Mouse (Mus musculus) heart, embryonic 12.5 days (tissue): ENCODE data around the gene Tln2. TPM values are rescaled to one million over a fixed set of nuclear protein-coding genes. Genes with fewer than 3 reads are reported as not detected.

Experiments
- ATAC-seq: fragments of 200-750 bp; cut with Nextera tagmentation; 2 replicates; pipeline ENCODE4 v1.8.0; 2017; ENCODE audit warnings: moderate TSS enrichment, moderate library complexity; ENCODE audit not compliant: insufficient number of reproducible peaks, low FRiP score
- H3K27ac ChIP-seq: fragments of 300-500 bp; sonication (generic); 2 replicates; pipeline ENCODE4 v1.5.1; 2016; ENCODE audit warnings: mild to moderate bottlenecking, moderate library complexity; ENCODE audit not compliant: poor library complexity, severe bottlenecking
- H3K27me3 ChIP-seq: fragments of 300-500 bp; sonication (generic); replicated peaks from 2 replicates; pipeline ENCODE4 v1.6.1; 2016; ENCODE audit warnings: mild to moderate bottlenecking, moderate library complexity
- H3K36me3 ChIP-seq: fragments of 300-500 bp; sonication (generic); 2 replicates; pipeline ENCODE4 v1.6.1; 2016; ENCODE audit warnings: mild to moderate bottlenecking, moderate library complexity
- H3K4me1 ChIP-seq: fragments of 300-500 bp; sonication (generic); replicated peaks from 2 replicates; pipeline ENCODE4 v1.6.1; 2016; ENCODE audit warnings: mild to moderate bottlenecking
- H3K4me2 ChIP-seq: fragments of 300-500 bp; sonication (generic); 2 replicates; pipeline ENCODE4 v1.6.1; 2016; ENCODE audit warnings: mild to moderate bottlenecking, moderate library complexity
- H3K4me3 ChIP-seq: fragments of 300-500 bp; sonication (generic); 2 replicates; pipeline ENCODE4 v1.5.1; 2016; ENCODE audit warnings: mild to moderate bottlenecking
- H3K9ac ChIP-seq: fragments of 300-500 bp; sonication (generic); 2 replicates; pipeline ENCODE4 v1.6.1; 2016; ENCODE audit warnings: mild to moderate bottlenecking, moderate library complexity
- H3K9me3 ChIP-seq: fragments of 300-500 bp; sonication (generic); replicated peaks from 2 replicates; pipeline ENCODE4 v1.6.1; 2016; ENCODE audit warnings: mild to moderate bottlenecking, moderate library complexity
- WGBS: fragments of 180-500 bp; shearing (Covaris S2); methylation state at CpG from one replicate; pipeline ENCODE4 v1.1.7; 2016; 5-methylcytosine and 5-hydroxymethylcytosine counted together
- polyA plus RNA-seq: library from polyadenylated mRNA; unstranded; fragments of >200 nt; fragmentation: Nextera tagmentation; extraction: Ambion mirVana; gene quantifications from 2 replicates; pipeline ENCODE4 v1.2.1, GENCODE M21; 2016

Tln2 gene
- polyA plus RNA-seq, 1 experiment from 2014 or later, result 57.3 TPM

DNA sequence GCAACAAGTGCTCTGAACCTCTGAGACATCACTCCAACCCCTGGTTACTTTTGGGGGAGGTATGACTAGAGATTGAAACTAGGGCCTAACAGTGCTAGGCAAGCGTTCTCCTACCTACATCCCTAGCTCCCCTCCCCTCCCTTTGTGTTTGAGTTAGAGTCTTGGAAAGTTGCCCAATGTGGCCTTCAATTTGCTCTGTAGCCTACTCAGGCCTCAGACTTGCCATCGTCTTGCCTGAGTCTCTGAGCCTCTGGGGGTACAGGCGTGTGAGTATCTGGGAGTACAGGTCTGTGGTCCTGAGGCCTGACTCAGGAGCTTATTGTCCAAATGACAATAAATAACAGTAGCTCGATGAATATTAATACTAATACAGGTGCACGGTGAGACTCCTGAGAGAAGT lies 317.8 kb downstream of the Tln2 start:
- Histone ChIP-seq H3K4me2 (no peak overlapping the region), H3K27ac (no peak overlapping the region), H3K36me3 (peaks cover 55% of the 10 kb centered on the region), H3K4me3 (no peak overlapping the region), H3K9ac (no peak overlapping the region), H3K4me1 (0 out of 2 replicates have a peak, but pooled peaks cover 1% of the 10 kb centered on the region), H3K9me3 (0 out of 2 replicates have a peak, but pooled peaks cover 2% of the 10 kb centered on the region), H3K27me3 (no peaks in the 10 kb centered on the region)
- WGBS, result 85% methylated on average over 5 of the region's 5 CpGs
- ATAC-seq, result no peak

DNA sequence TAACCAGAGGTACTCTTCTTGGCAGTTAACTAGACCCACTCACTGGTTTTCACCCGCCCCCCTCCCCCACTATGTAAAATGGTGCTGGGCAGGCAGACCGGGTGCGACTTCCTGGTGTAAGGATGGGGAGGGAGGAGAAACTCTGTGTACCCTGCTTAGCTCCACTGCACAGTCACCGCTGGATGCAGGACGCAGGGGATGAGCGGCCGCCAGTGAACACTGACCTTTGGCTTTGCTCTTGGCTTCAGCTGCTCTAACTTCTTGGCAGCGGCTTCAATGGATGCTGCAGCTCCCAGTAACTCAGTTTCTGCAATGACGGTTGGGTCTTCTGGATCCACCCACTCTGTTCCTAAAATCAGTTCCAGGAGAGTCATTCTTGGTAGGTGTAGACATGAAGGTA lies 319.0 kb downstream of the Tln2 start:
- Histone ChIP-seq H3K36me3 (peaks cover 51% of the 10 kb centered on the region), H3K27ac (no peak overlapping the region), H3K4me2 (no peak overlapping the region), H3K4me3 (no peak overlapping the region), H3K4me1 (peaks cover 7% of the 10 kb centered on the region; the same call in 1 of the 2 replicates), H3K9ac (no peak overlapping the region), H3K9me3 (0 out of 2 replicates have a peak, but pooled peaks cover 2% of the 10 kb centered on the region), H3K27me3 (no peaks in the 10 kb centered on the region)
- 88% methylated on average over 9 of the region's 9 CpGs for WGBS
- ATAC-seq, result no peak

DNA sequence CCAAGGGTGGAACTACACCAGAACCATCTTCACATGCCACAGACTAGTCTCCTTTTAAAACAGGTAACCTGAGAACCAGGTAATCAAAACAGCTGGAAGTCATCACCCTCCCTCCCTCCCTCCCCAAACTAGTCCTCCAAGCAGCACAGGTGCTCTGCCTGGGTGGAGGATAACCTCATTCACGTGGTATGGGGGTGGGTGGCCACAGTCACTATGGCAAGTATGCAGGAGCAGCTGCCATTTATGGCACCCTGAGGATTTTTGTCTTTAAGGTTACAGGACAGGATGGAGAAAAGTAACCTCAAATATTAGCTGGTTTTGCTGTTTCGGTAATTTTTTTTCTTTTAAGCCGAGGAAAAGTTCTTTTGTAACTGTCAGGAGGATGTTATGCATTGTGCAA lies 322.5 kb downstream of the Tln2 start:
- ATAC-seq, result no peak
- peaks cover 11% of the 10 kb centered on the region; the same call in 1 of the 2 replicates for H3K4me1 ChIP-seq
- WGBS, result 62% methylated on average over 3 of the region's 3 CpGs

DNA sequence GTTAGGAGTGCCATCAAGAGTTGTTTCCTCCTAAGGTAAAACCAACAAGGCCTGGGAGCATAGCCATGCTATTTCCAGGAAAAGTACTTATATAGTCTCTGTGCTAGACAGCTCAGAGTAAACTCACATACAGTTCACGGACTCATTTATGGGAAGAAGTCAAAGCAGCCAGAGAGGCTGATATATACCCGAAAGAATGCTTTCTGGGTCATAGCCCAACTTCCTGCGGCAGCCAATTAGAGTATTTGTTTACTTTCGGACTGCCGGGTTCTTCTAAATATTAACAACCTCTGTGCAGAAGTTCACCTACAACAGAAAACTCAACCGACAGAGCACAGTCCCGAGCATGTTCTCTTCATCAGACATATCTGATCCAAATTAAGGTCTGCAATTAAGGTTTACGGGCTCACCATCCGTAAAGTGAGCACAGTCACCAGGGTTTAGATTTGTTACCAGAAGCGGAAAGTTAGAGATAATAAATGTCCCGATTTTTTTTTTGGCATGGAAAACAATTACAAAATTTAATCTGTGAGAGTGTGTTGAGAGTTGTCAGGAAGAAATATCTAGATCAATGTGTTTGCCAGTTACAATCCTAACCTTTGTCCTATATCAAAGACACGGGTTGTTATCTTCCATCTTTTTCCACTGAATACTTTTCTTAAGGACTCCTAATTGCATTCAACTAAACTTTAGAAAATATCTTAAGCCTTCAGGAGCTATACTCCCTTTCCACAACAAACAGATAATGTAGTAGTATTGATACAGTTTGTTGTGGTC lies 323.9 kb downstream of the Tln2 start:
- H3K36me3 ChIP-seq, result peaks cover 36% of the 10 kb centered on the region
- H3K9ac ChIP-seq, result no peak overlapping the region
- H3K4me3 ChIP-seq, result no peak overlapping the region
- no peak for ATAC-seq
- H3K27ac ChIP-seq, result no peak overlapping the region
- H3K9me3 ChIP-seq, result no peaks in the 10 kb centered on the region
- H3K4me1 ChIP-seq, result peaks cover 17% of the 10 kb centered on the region
- 65% methylated on average over 12 of the region's 12 CpGs for WGBS
- H3K4me2 ChIP-seq, result no peak overlapping the region
- H3K27me3 ChIP-seq, result no peaks in the 10 kb centered on the region

More for the DNA sequence above, 322.5 kb downstream of the Tln2 start:
- no peaks in the 10 kb centered on the region for H3K27me3 ChIP-seq
- H3K9ac ChIP-seq, result no peak overlapping the region
- H3K36me3 ChIP-seq, result peaks cover 49% of the 10 kb centered on the region
- no peak overlapping the region for H3K4me3 ChIP-seq
- H3K4me2 ChIP-seq, result no peak overlapping the region
- H3K27ac ChIP-seq, result no peak overlapping the region
- no peaks in the 10 kb centered on the region for H3K9me3 ChIP-seq

DNA sequence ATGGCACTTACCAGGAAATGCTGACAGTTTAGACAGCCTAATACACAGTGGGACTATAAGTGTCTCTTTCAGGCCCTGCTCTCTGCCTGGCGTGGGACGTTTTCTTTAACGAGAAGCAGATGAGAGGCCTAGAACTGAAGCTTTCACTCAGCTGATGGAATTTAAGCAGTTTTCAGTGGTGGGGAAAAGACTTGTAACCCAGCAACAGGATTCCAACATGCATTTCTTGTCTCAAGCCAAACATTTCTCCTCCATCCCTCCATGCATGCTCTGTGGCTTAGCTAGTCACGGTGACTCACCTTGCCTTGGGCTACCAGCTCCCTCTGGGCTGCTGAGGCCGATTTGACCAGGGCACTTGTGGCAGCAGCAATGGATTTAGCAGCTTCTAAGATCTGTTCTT lies 330.5 kb downstream of the Tln2 start:
- H3K4me3 ChIP-seq, result no peak overlapping the region
- 69% methylated on average over 5 of the region's 5 CpGs for WGBS
- no peaks in the 10 kb centered on the region for H3K9me3 ChIP-seq
- no peak for ATAC-seq
- no peak overlapping the region for H3K27ac ChIP-seq
- H3K4me2 ChIP-seq, result no peak overlapping the region
- no peaks in the 10 kb centered on the region for H3K27me3 ChIP-seq
- H3K36me3 ChIP-seq, result peaks cover 44% of the 10 kb centered on the region
- peaks cover 11% of the 10 kb centered on the region for H3K4me1 ChIP-seq
- no peak overlapping the region for H3K9ac ChIP-seq

GRCm38 (mm10) chr9:67220388-67220787 lies 339.1 kb downstream of the Tln2 start:
- Histone ChIP-seq H3K4me2 (no peak overlapping the region), H3K27me3 (no peaks in the 10 kb centered on the region), H3K4me1 (peaks cover 21% of the 10 kb centered on the region), H3K27ac (no peak overlapping the region), H3K9ac (no peak overlapping the region), H3K36me3 (peaks cover 56% of the 10 kb centered on the region), H3K4me3 (no peak overlapping the region), H3K9me3 (no peaks in the 10 kb centered on the region)
- 46% methylated on average over 3 of the region's 3 CpGs for WGBS
- ATAC-seq, result no peak

GRCm38 (mm10) chr9:67218001-67218400 lies 341.5 kb downstream of the Tln2 start:
- Histone ChIP-seq H3K36me3 (peaks cover 41% of the 10 kb centered on the region), H3K9me3 (no peaks in the 10 kb centered on the region), H3K4me1 (peaks cover 41% of the 10 kb centered on the region), H3K9ac (no peak overlapping the region), H3K27me3 (no peaks in the 10 kb centered on the region), H3K27ac (no peak overlapping the region), H3K4me3 (no peak overlapping the region), H3K4me2 (no peak overlapping the region)
- ATAC-seq, result no peak
- WGBS, result 65% methylated on average over 9 of the region's 9 CpGs

DNA sequence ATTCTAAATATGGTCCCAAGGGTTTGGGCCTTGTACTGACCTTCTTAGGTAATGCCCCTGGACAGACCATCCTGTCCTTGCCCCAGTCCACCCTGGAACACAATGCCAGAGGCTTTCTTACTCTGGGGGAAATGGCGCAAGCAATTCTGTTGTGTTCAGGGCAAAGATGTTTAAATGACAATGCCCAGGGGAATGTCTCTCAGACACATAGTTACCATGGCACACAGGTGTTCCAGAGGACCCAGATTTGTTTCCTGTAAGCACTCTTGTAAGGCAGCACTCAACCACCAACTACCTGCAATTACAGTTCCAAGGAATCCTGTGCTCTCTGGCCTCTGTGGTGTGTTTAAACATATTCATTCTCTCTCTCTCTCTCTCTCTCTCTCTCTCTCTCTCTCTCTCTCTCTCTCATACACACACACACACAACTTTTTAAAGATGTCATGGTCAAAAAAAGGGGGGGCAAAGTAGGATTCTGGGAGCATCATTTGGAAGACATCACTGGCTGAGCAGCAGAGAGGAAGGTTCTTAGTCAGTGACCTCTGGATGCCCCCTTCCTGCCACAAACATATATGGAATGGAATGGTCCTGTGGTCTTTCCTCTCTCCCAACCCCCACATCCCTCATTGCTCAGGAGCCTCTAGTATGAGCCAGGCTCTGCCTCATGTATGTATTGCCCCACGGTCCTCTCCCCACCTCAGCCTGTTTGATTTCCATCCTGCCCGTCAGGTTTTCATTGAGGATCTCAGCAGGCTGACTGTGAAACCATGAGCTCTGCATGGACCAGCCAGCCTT lies 345.1 kb downstream of the Tln2 start:
- no peak overlapping the region; the same call in 1 of the 2 replicates for H3K27ac ChIP-seq
- 72% methylated on average over 3 of the region's 3 CpGs for WGBS
- peaks cover 45% of the 10 kb centered on the region for H3K4me1 ChIP-seq
- no peaks in the 10 kb centered on the region for H3K9me3 ChIP-seq
- peak overlapping the region; percentile 1; the same call in 1 of the 2 replicates for H3K9ac ChIP-seq
- no peak for ATAC-seq
- no peak overlapping the region for H3K4me3 ChIP-seq
- H3K36me3 ChIP-seq, result peaks cover 9% of the 10 kb centered on the region
- no peaks in the 10 kb centered on the region for H3K27me3 ChIP-seq
- no peak overlapping the region for H3K4me2 ChIP-seq

DNA sequence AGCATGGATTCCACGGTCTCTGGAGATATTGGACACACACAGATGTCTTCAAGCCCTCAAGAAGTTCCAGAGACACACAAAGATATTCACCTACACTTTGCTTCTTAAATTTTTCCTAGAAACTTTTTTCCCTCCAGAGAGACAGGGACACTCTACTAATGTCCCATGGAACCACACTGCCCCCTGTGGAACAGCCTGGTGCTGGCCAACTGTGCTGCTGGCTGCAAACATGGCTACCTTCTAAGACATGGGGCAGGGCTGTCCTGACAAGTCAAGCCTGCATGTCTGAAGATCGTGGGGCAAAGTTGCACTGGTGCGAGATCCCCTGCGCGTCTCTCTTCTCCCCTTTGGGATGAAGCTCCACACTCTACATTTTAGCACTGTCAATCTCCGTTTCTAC lies 346.2 kb downstream of the Tln2 start:
- no peaks in the 10 kb centered on the region for H3K27me3 ChIP-seq
- H3K4me2 ChIP-seq, result 0 out of 2 replicates have a peak overlapping the region, but pooled peaks have one; percentile 25
- no peaks in the 10 kb centered on the region for H3K36me3 ChIP-seq
- no peak overlapping the region for H3K9ac ChIP-seq
- no peak overlapping the region for H3K4me3 ChIP-seq
- H3K9me3 ChIP-seq, result no peaks in the 10 kb centered on the region
- peak; percentile 65; the same call in 1 of the 2 replicates for ATAC-seq
- 59% methylated on average over 6 of the region's 6 CpGs for WGBS
- H3K27ac ChIP-seq, result 0 out of 2 replicates have a peak overlapping the region, but pooled peaks have one; percentile 39
- peaks cover 55% of the 10 kb centered on the region for H3K4me1 ChIP-seq

DNA sequence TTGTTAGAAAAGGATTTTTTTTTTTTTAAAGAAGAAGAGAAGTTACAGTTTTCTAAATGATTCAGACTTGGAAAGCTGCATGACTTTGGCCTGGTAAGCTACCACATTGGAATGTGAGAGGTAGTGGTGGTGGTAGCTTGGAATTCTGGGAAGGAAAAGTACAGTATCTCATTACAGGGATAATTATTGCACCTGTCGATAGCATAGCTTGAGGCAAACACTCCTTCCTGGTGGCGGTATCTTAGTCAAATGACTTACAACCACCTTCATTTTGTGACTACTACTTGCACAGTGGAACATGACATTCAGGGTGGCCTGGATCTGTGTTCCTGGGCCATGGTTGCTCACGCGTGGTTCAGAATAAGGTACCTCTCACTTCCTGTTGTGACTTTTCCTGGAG lies 348.3 kb downstream of the Tln2 start:
- no peak overlapping the region for H3K4me3 ChIP-seq
- no peak overlapping the region for H3K27ac ChIP-seq
- no peak overlapping the region for H3K4me2 ChIP-seq
- ATAC-seq, result no peak
- no peaks in the 10 kb centered on the region for H3K27me3 ChIP-seq
- no peak overlapping the region for H3K9ac ChIP-seq
- WGBS, result 90% methylated on average over 4 of the region's 4 CpGs
- peaks cover 50% of the 10 kb centered on the region for H3K4me1 ChIP-seq
- H3K36me3 ChIP-seq, result no peaks in the 10 kb centered on the region
- no peaks in the 10 kb centered on the region for H3K9me3 ChIP-seq

DNA sequence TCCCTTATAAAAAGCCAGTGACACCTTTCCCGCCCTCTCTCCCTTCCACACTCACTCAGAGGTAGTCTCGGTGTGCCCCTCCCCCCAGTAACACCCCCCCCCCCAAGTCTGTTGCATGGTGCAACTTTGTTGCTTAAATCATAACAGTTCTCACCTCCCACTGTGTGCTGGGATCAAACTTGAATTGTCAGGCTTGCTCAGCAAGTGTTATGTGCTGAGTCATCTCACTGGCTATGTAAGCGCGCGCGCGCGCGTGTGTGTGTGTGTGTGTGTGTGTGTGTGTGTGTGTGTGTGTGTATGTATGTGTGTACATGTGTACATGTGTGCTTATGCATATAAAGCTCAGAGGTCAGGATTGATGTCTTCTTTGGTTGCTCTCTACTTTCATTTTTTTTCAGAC lies 350.1 kb downstream of the Tln2 start:
- Histone ChIP-seq H3K4me1 (peaks cover 39% of the 10 kb centered on the region), H3K9ac (no peak overlapping the region), H3K27me3 (no peaks in the 10 kb centered on the region), H3K4me2 (no peak overlapping the region), H3K9me3 (no peaks in the 10 kb centered on the region), H3K36me3 (no peaks in the 10 kb centered on the region), H3K4me3 (no peak overlapping the region), H3K27ac (no peak overlapping the region)
- WGBS, result 90% methylated on average over 9 of the region's 9 CpGs
- no peak for ATAC-seq
